Mouse (Mus musculus): Measurements from ENCODE around the gene Gm20518.

Gm20518 gene

DNA sequence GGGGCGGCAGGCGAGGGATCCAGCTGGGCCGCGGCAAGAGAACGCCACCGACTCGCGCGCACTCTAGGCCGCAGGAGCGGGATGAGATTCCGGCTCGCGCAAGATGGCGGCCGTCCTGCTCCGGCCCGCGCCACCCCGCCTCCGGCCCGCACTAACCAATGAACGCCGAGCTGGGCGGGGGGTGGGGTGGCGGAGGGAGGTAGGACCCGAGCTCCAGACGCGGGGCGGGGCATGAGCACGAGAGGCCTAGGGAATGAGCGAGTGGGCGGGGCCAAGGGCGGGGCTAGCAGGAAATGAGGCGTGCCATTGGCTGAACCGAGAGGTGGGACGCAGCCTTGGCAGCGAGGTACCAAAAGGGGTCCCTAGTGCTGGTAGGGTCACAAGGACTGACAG is at the start of gene Gm20518:
TSS of gene Gm20518 (minus strand) at position 105 of the 393 bp plus-strand sequence.
- peak; percentile 96 to 98 for DNase-seq (ENCODE audit: low read depth in 2 of 2, low spot score in 2 of 2)

GRCm38 (mm10) chr16:17939255-17939751 is 47.8 kb upstream of the Gm20518 start:
- DNase-seq (ENCODE audit: low read depth in 2 of 2, low spot score in 2 of 2): no peak

- peak; percentile 42 to 70 for DNase-seq (ENCODE audit: low read depth in 2 of 2, low spot score in 2 of 2)
Measured at GRCm38 (mm10) chr16:17938821-17939220, 47.4 kb upstream of the Gm20518 start.

GRCm38 (mm10) chr16:17938187-17938586 is 46.7 kb upstream of the Gm20518 start:
- DNase-seq (ENCODE audit: low read depth in 2 of 2, low spot score in 2 of 2): no peak

- DNase-seq (ENCODE audit: low read depth in 2 of 2, low spot score in 2 of 2): no peak
Measured at GRCm38 (mm10) chr16:17936776-17937175, 45.3 kb upstream of the Gm20518 start.

DNA sequence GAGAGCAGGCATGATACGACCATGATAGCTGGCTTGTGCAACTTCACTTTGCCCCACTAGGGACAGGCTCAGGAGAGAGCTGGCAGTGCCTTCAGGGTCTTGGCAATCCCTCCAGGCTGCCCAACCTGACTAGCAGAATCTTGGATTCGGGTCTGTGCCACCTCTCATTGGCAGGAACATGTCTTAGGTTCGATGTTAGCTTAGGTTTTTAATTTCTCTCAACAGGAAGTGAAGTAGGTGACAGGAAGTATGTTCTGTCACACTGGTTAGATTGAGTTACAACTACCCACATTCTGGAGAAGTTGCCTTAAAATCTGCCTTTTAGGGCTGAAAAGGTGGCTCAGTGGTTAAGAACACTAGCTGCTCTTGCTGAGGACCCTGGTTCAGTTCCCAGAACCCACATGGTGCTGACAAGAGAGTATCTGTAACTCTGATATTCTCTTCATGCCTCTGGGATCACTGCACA is 43.0 kb upstream of the Gm20518 start:
- no peak for DNase-seq (ENCODE audit: low read depth in 2 of 2, low spot score in 2 of 2)

DNA sequence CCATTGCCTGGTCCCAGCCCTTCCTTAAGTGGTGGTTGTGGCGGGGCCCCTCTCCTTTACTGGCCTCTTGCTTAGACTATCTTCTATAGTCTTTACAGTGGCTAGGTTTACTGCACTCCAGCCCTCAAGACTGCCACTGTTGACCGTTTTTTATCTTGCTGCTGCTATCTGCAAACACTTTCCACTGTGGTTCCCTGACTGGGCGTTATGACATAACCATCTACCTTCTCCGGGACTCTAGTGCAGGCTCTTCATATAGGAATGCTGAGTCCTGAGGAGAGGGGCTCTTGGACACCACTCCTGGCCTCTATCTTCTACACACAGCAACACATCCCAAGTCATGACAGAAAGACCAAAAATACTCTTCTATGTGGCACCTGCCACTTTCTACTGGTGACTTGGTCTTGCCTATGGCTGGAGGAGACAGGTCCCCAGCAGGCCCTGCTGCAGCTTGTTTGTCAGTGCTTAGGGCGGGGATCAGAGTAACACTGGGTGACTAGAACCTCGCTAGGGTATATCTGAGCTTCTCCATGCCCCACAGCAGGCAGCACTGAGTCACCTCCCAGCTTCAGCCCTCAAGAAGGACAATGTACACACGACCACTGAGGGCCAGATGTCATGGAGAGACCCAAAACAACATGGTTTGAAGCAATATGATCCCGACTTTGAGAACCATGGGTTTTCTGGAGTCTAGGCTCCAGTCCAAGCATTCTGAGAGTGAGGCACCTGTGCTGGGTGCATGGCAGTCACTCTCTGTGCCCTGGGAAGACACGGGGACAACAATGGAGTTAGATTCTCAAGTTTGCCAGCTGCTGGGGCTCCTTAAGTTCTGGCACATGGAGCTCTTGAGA is 42.3 kb upstream of the Gm20518 start:
- no peak for DNase-seq (ENCODE audit: low read depth in 2 of 2, low spot score in 2 of 2)

DNA sequence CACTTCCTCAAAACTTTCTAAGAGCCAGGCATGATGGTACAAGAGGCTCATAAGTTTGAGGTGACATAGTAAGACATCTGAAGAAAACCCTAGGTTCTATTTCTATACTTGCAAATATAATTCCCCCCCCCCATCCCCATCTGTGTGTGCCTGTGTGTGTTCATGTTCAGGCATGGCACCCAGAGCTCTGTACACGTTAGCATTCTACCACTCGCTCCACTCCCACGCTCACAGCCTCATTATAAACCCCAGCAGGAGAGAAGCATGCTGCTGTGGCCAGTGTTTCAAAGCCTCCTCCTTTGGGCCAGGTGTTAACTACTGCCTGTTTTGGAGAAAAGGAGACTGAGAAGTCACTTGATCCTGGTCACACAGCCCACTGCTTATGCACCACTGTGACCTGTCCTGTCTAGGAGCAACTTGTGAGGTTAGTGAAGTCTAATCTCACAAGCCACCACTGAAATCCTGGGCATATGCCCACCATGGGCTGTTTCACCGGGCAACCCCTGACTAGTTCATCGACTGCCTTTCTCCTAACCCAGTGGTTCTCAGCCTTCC is 40.5 kb upstream of the Gm20518 start:
- no peak for DNase-seq (ENCODE audit: low read depth in 2 of 2, low spot score in 2 of 2)

GRCm38 (mm10) chr16:17929631-17930030 is 38.2 kb upstream of the Gm20518 start:
- DNase-seq (ENCODE audit: low read depth in 2 of 2, low spot score in 2 of 2): no peak

DNA sequence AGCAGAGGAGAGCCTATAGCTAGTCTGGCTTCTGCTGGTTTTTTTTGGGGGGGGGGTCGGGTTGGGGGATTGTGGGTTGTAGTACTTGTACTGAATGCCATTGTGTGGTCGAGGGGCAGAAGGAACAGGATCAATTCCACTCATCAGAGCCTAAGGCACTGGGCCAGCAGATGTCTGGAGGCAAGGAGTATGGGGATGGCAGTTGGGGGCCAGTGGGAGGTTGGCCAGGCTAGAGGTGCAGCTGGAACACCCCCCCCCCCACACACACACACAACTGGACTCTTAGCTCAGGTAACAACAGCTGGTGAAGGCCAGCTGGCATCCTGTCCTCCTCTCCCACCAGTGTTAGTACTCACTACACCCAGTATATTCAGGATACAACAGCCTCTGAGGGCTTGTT is 37.7 kb upstream of the Gm20518 start:
- no peak for DNase-seq (ENCODE audit: low read depth in 2 of 2, low spot score in 2 of 2)

GRCm38 (mm10) chr16:17928627-17929104 is 37.2 kb upstream of the Gm20518 start:
- peak; percentile 72 to 81 for DNase-seq (ENCODE audit: low read depth in 2 of 2, low spot score in 2 of 2)

- no peak for DNase-seq (ENCODE audit: low read depth in 2 of 2, low spot score in 2 of 2)
Measured at GRCm38 (mm10) chr16:17928087-17928580, 36.7 kb upstream of the Gm20518 start, which contains the start of gene Slc25a1. Gene Slc25a1, minus strand, starts transcription at chr16:17928219.

GRCm38 (mm10) chr16:17927351-17928082 is 36.0 kb upstream of the Gm20518 start:
- DNase-seq (ENCODE audit: low read depth in 2 of 2, low spot score in 2 of 2): peak in 1 of 2 experiments; percentile 18

GRCm38 (mm10) chr16:17922163-17922538 is 30.7 kb upstream of the Gm20518 start:
- DNase-seq (ENCODE audit: low read depth in 2 of 2, low spot score in 2 of 2): no peak

DNA sequence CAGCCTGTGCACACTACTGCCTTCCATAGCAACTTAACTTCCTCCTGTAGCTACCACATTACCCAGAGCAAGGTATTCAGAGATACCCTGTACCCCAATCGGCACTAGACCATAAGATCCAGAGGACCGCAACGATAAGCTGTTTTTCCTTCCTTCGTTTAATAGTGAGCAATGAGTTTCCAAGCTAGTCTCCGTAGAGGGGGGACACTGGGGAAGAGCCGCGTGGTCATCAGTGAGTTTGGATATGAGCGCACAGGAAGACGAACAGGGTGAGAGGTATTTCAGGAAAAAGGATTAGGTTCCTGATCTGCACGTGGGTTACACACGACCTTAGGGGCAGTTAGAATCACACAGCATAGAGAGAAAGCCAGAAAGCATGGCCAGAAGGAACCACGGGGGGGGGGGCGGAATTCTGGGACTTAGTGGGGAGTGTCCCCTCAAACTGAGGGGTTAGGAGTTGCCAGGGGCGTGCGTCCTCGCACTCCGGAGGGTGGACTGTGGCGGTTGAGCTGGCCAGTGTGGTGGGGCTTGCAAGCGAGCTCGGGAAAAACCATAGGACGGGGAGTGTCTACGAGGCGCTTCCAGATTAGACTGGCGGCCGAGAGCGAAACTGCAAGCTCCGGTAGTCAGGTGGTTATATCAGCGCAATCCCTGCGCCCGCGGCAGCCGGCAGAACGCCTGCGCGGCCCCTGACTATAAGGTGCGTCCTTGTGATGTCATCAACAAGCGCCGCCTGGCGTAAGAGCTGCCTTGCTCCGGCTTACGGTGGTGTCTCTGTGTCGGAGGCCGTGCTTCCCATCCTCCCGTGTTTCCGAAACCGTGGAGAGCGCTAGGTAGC is 30.1 kb upstream of the Gm20518 start:
- DNase-seq (ENCODE audit: low read depth in 2 of 2, low spot score in 2 of 2): peak; percentile 88 to 89

DNA sequence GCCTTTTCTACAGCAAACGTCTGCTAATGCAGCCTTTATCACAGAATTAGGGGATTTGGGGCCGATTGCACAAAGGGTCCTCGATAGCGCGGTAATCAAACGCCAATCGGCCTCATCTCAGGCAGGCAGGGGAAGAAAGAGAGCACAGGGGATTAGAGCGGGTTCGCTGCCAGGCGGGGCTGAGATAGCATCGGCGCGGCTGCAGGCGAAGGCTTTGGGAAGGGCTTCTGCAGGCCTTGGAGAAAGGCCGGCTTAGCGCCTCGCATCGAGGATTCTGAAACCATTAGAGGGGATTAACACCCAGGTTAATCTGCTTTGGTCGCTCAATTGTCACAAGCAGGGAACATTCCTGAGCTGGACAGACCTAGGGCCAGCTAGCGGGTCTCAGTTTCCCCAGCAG is 29.1 kb upstream of the Gm20518 start:
- no peak for DNase-seq (ENCODE audit: low read depth in 2 of 2, low spot score in 2 of 2)

- no peak for DNase-seq (ENCODE audit: low read depth in 2 of 2, low spot score in 2 of 2)
Measured at GRCm38 (mm10) chr16:17914307-17915249, 23.1 kb upstream of the Gm20518 start, which contains the start of gene Gsc2. Gene Gsc2, minus strand, starts transcription at chr16:17915059.

DNA sequence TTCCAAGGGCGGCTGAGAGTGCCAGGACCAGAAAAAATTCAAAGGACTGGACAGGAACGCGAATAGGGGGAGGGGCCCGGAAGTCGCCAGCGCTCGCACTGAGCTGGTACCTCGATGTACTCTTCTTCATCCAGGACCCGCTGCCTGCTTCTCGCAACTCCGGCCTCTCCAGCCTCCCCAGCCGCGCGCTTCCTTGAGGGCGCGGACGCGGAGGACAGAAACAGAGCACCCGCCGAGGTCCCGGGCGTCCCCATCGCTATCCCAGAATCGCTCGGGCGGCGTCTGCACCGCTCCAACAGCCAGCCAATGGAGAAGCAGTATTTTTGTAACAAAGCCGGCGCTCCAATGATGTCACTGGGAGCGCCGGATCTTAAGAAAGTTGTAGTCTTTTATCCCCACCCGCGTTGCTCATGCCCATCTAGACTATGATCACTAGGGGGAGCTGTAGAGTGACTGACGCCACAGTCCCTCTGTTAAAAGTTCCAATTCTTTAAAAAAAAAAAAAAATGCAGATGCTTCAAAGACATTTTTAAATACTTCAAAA is 19.7 kb upstream of the Gm20518 start, which contains the start of gene Ess2:
TSS of gene Ess2 (minus strand) at position 297 of the 544 bp plus-strand sequence.
- DNase-seq (ENCODE audit: low read depth in 2 of 2, low spot score in 2 of 2): peak; percentile 83 to 86

DNA sequence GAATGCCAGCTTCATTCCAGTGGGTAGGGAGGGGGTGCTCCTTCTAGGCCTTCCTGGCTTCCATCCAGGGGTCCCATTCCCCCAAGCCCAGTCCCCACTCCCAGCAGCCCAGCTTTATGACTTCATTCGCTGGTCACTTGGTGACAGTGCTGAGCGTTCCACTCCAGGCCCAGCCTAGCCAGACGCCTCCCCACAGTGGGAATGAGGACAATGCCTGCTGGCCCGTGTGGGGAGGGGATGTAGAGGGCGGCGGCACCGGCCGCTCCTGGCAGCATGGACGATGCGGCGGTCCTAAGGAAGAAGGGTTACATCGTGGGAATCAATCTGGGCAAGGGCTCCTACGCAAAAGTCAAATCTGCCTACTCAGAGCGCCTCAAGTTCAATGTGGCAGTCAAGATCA is 7.0 kb upstream of the Gm20518 start, which contains the start of the genes Dgcr2 and Tssk2:
TSS of gene Dgcr2 (minus strand) at position 101 of the 400 bp plus-strand sequence.
TSS of gene Tssk2 (plus strand) at position 176 of the 400 bp plus-strand sequence.
- DNase-seq (ENCODE audit: low read depth in 2 of 2, low spot score in 2 of 2): no peak
